Mouse (Mus musculus): Measurements from ENCODE around the gene Ccdc30. TPM values are rescaled to one million over a fixed set of nuclear protein-coding genes. Genes with fewer than 3 reads are reported as not detected.

The Ccdc30 gene
- polyA plus RNA-seq, 1 experiment from 2014 or later = 7.4 TPM

- Histone ChIP-seq H3K27ac (no peak overlapping the region), H3K4me3 (replicated peaks) (no peak overlapping the region), H3K27me3 (no peaks in the 10 kb centered on the region), H3K9me3 (no peaks in the 10 kb centered on the region), H3K9ac (replicated peaks) (no peak overlapping the region), H3K4me2 (no peak overlapping the region), H3K4me1 (replicated peaks) (no peaks in the 10 kb centered on the region), H3K36me3 (peaks cover 96% of the 10 kb centered on the region)
- ATAC-seq (ENCODE audit: insufficient number of reproducible peaks, insufficient read depth, low FRiP score, low TSS enrichment, low read depth) = no peak
- 91% methylated on average over 2 of the region's 2 CpGs for WGBS
Observed at GRCm38 (mm10) chr4:119275226-119275625, 140.1 kb downstream of the Ccdc30 start.

- Histone ChIP-seq H3K27me3 (no peaks in the 10 kb centered on the region), H3K4me3 (replicated peaks) (no peak overlapping the region), H3K9me3 (no peaks in the 10 kb centered on the region), H3K27ac (no peak overlapping the region), H3K9ac (replicated peaks) (no peak overlapping the region), H3K4me1 (replicated peaks) (no peaks in the 10 kb centered on the region), H3K4me2 (no peak overlapping the region), H3K36me3 (peaks cover 95% of the 10 kb centered on the region)
- no peak for ATAC-seq (ENCODE audit: insufficient number of reproducible peaks, insufficient read depth, low FRiP score, low TSS enrichment, low read depth)
- 79% methylated on average over 1 of the region's 1 CpGs for WGBS
Observed at GRCm38 (mm10) chr4:119274627-119275026, 140.7 kb downstream of the Ccdc30 start.

Other genes with a start within 250 kb of the Ccdc30 start
- 8.4 and 8.7 TPM in 2 replicates for gene Zfp691, start 241.3 kb downstream of the Ccdc30 start, polyA plus RNA-seq (2016; fragmentation: Nextera tagmentation; extraction: Ambion mirVana)
- gene Ermap, start 225.5 kb downstream of the Ccdc30 start, polyA plus RNA-seq (2016; fragmentation: Nextera tagmentation; extraction: Ambion mirVana) = 6.4 and 7.3 TPM in 2 replicates
- 179 and 182 TPM in 2 replicates for gene Svbp, start 220.2 kb downstream of the Ccdc30 start, polyA plus RNA-seq (2016; fragmentation: Nextera tagmentation; extraction: Ambion mirVana)
- not detected in 2 replicates for gene Tmem269, start 197.3 kb downstream of the Ccdc30 start, polyA plus RNA-seq (2016; fragmentation: Nextera tagmentation; extraction: Ambion mirVana)
- 41.6 and 45.3 TPM in 2 replicates for gene AU022252, start 182.8 kb downstream of the Ccdc30 start, polyA plus RNA-seq (2016; fragmentation: Nextera tagmentation; extraction: Ambion mirVana)
- gene P3h1, start 182.6 kb downstream of the Ccdc30 start, polyA plus RNA-seq (2016; fragmentation: Nextera tagmentation; extraction: Ambion mirVana) = 29.6 and 30.0 TPM in 2 replicates
- 0.08 and 0.14 TPM in 2 replicates for gene Cldn19, start 160.1 kb downstream of the Ccdc30 start, polyA plus RNA-seq (2016; fragmentation: Nextera tagmentation; extraction: Ambion mirVana)
- 1,031 and 1,057 TPM in 2 replicates for gene Ybx1, start 120.9 kb downstream of the Ccdc30 start, polyA plus RNA-seq (2016; fragmentation: Nextera tagmentation; extraction: Ambion mirVana)
- 127 and 133 TPM in 2 replicates for gene Ppih, start 95.0 kb downstream of the Ccdc30 start, polyA plus RNA-seq (2016; fragmentation: Nextera tagmentation; extraction: Ambion mirVana)
- gene Ppcs, start 6.9 kb upstream of the Ccdc30 start, polyA plus RNA-seq (2016; fragmentation: Nextera tagmentation; extraction: Ambion mirVana) = 34.2 and 36.3 TPM in 2 replicates
- gene Zmynd12, start 7.3 kb upstream of the Ccdc30 start, polyA plus RNA-seq (2016; fragmentation: Nextera tagmentation; extraction: Ambion mirVana) = 0.33 and 0.45 TPM in 2 replicates
- gene Rimkla, start 77.1 kb upstream of the Ccdc30 start, polyA plus RNA-seq (2016; fragmentation: Nextera tagmentation; extraction: Ambion mirVana) = 1.0 and 1.1 TPM in 2 replicates
- gene Foxj3, start 121.5 kb upstream of the Ccdc30 start, polyA plus RNA-seq (2016; fragmentation: Nextera tagmentation; extraction: Ambion mirVana) = 27.9 and 29.2 TPM in 2 replicates
- gene Frg2f1, start 124.0 kb upstream of the Ccdc30 start, polyA plus RNA-seq (2016; fragmentation: Nextera tagmentation; extraction: Ambion mirVana) = 5.1 and 5.4 TPM in 2 replicates
- gene Guca2a, start 222.2 kb upstream of the Ccdc30 start, polyA plus RNA-seq (2016; fragmentation: Nextera tagmentation; extraction: Ambion mirVana) = not detected in 2 replicates
- not detected in 2 replicates for gene Guca2b, start 243.4 kb upstream of the Ccdc30 start, polyA plus RNA-seq (2016; fragmentation: Nextera tagmentation; extraction: Ambion mirVana)